Mouse (Mus musculus) CH12.LX (cell line): ENCODE results near the gene Gpd1l. TPM values are rescaled to one million over a fixed set of nuclear protein-coding genes. Genes with fewer than 3 reads are reported as not detected.

ENCODE experiments used
- DNase-seq: peaks from one replicate; pipeline ENCODE4 v3.0.0-alpha.2; 2013; ENCODE audit errors: extremely low read depth
- H3K27ac ChIP-seq: 2 replicates; pipeline ENCODE4 v1.5.1; 2012; ENCODE audit warnings: low read depth, mild to moderate bottlenecking, control low read depth, moderate library complexity; ENCODE audit not compliant: insufficient read depth
- H3K27me3 ChIP-seq: replicated peaks from 2 replicates; pipeline ENCODE3; 2012; ENCODE audit warnings: inconsistent platforms
- H3K36me3 ChIP-seq, 2 experiments: replicated peaks in 1 of 2; 2 replicates each; pipeline versions ENCODE3 to v1.6.1; 2012; ENCODE audit warnings: inconsistent platforms in 1 of 2, low read length in 1 of 2, mild to moderate bottlenecking in 1 of 2, mixed read lengths in 1 of 2, moderate library complexity in 1 of 2; ENCODE audit not compliant: control insufficient read depth in 1 of 2, insufficient read depth in 1 of 2
- H3K4me1 ChIP-seq, 2 experiments: 2 replicates each; pipeline ENCODE4 v1.6.1; 2012; ENCODE audit warnings: inconsistent platforms in 1 of 2, moderate library complexity in 1 of 2; ENCODE audit not compliant: insufficient read depth in 2 of 2, control insufficient read depth in 1 of 2
- H3K4me2 ChIP-seq: 2 replicates; pipeline ENCODE4 v1.6.1; 2012; ENCODE audit warnings: low read depth, mild to moderate bottlenecking, control low read depth; ENCODE audit not compliant: poor library complexity, insufficient read depth, severe bottlenecking
- H3K4me3 ChIP-seq, 3 experiments: fragments of 150-350 bp in 1 of 3; sonication (generic) in 1 of 3; replicated peaks in 1 of 3; 2 replicates each; pipeline versions ENCODE3 to v1.5.1; 2011 to 2012; ENCODE audit warnings: low read depth in 2 of 3, low read length in 2 of 3, mild to moderate bottlenecking in 2 of 3, moderate library complexity in 2 of 3, control low read depth in 1 of 3, improper control_type of control experiment in 1 of 3, inconsistent platforms in 1 of 3, mixed read lengths in 1 of 3; ENCODE audit not compliant: poor library complexity in 1 of 3
- H3K79me2 ChIP-seq: replicated peaks from 2 replicates; pipeline ENCODE4 v1.6.1; 2012; ENCODE audit warnings: mild to moderate bottlenecking, moderate library complexity; ENCODE audit not compliant: control insufficient read depth, poor library complexity, insufficient read depth, severe bottlenecking; ENCODE audit errors: extremely low read depth
- H3K9ac ChIP-seq: 2 replicates; pipeline ENCODE4 v1.6.1; 2012; ENCODE audit warnings: low read depth, mild to moderate bottlenecking, control low read depth, moderate library complexity; ENCODE audit not compliant: insufficient read depth
- H3K9me3 ChIP-seq: replicated peaks from 2 replicates; pipeline ENCODE3; 2012; ENCODE audit warnings: low read length, inconsistent platforms, mixed read lengths
- BHLHE40 ChIP-seq: IDR thresholded peaks from 2 replicates; pipeline ENCODE4 v1.6.1; 2011; ENCODE audit warnings: mild to moderate bottlenecking, low read depth, low read length, improper control_type of control experiment
- CHD2 ChIP-seq: IDR thresholded peaks from 2 replicates; pipeline ENCODE4 v1.6.1; 2011; ENCODE audit warnings: low read length, improper control_type of control experiment
- E2F4 ChIP-seq: IDR thresholded peaks from 2 replicates; pipeline ENCODE4 v1.6.1; 2011; ENCODE audit warnings: low read depth, low read length, improper control_type of control experiment; ENCODE audit not compliant: insufficient replicate concordance
- ELF1 ChIP-seq: IDR thresholded peaks from 2 replicates; pipeline ENCODE4 v1.6.1; 2014; ENCODE audit warnings: low read depth, mild to moderate bottlenecking, inconsistent platforms, low read length, improper control_type of control experiment
- EP300 ChIP-seq: IDR thresholded peaks from 2 replicates; pipeline ENCODE4 v1.6.1; 2011; ENCODE audit warnings: low read length, improper control_type of control experiment
- GABPA ChIP-seq: IDR thresholded peaks from 2 replicates; pipeline ENCODE4 v1.6.1; 2012; ENCODE audit warnings: low read depth, low read length, improper control_type of control experiment, inconsistent platforms; ENCODE audit not compliant: insufficient replicate concordance
- HCFC1 ChIP-seq: IDR thresholded peaks from 2 replicates; pipeline ENCODE4 v1.6.1; 2012; ENCODE audit warnings: low read depth, mild to moderate bottlenecking, inconsistent platforms, low read length, improper control_type of control experiment
- IRF4 ChIP-seq: IDR thresholded peaks from 2 replicates; pipeline ENCODE4 v1.6.1; 2014; ENCODE audit warnings: low read depth, mild to moderate bottlenecking, inconsistent platforms, low read length, improper control_type of control experiment
- JUND ChIP-seq: conservative IDR thresholded peaks from 2 replicates; pipeline ENCODE4 v1.6.1; 2011; ENCODE audit warnings: low read depth, low read length, improper control_type of control experiment
- KAT2A ChIP-seq: IDR thresholded peaks from 2 replicates; pipeline ENCODE4 v1.6.1; 2012; ENCODE audit warnings: low read length, improper control_type of control experiment, inconsistent platforms; ENCODE audit not compliant: insufficient replicate concordance
- MAX ChIP-seq: IDR thresholded peaks from 2 replicates; pipeline ENCODE4 v1.6.1; 2011; ENCODE audit warnings: low read length, improper control_type of control experiment
- MEF2A ChIP-seq: IDR thresholded peaks from 2 replicates; pipeline ENCODE4 v1.6.1; 2014; ENCODE audit warnings: low read depth, mild to moderate bottlenecking, inconsistent platforms, low read length, improper control_type of control experiment, borderline replicate concordance
- MXI1 ChIP-seq: IDR thresholded peaks from 2 replicates; pipeline ENCODE4 v1.6.1; 2011; ENCODE audit warnings: mild to moderate bottlenecking, low read depth, low read length, improper control_type of control experiment
- MYC ChIP-seq: IDR thresholded peaks from 2 replicates; pipeline ENCODE4 v1.6.1; 2011; ENCODE audit warnings: low read depth, mild to moderate bottlenecking, improper control_type of control experiment, low read length
- RCOR1 ChIP-seq: conservative IDR thresholded peaks from 2 replicates; pipeline ENCODE4 v1.6.1; 2012; ENCODE audit warnings: low read depth, mild to moderate bottlenecking, inconsistent platforms, low read length, improper control_type of control experiment
- SIN3A ChIP-seq: IDR thresholded peaks from 2 replicates; pipeline ENCODE4 v1.6.1; 2012; ENCODE audit warnings: low read length, improper control_type of control experiment, inconsistent platforms
- TBP ChIP-seq: conservative IDR thresholded peaks from 2 replicates; pipeline ENCODE4 v1.6.1; 2011; ENCODE audit warnings: low read depth, low read length, improper control_type of control experiment
- UBTF ChIP-seq: IDR thresholded peaks from 2 replicates; pipeline ENCODE4 v1.6.1; 2012; ENCODE audit warnings: low read depth, mild to moderate bottlenecking, inconsistent platforms, low read length, improper control_type of control experiment, moderate library complexity
- USF1 ChIP-seq: IDR thresholded peaks from 2 replicates; pipeline ENCODE4 v1.6.1; 2014; ENCODE audit warnings: low read depth, mild to moderate bottlenecking, inconsistent platforms, low read length, improper control_type of control experiment
- dilution Hi-C: fragments of 300-500 bp; cut with MboI; formaldehyde crosslinking; loops from 2 replicates; pipeline ENCODE4 v1.14.3; 2020; ENCODE audit warnings: low sequenced_read_pairs; ENCODE audit not compliant: extremely low pct_unique_long_range_greater_than_20kb, extremely low pct_ligation_motif_present
- in situ Hi-C: fragments of 300-500 bp; cut with MboI; formaldehyde crosslinking; loops from 3 replicates; pipeline ENCODE4 v1.14.3; 2019; ENCODE audit warnings: low sequenced_read_pairs, low pct_ligation_motif_present, low pct_unique_long_range_greater_than_20kb, mixed read lengths
- polyA plus RNA-seq: library from polyadenylated mRNA; unstranded; fragments of >175 nt; gene quantifications from 2 replicates; pipeline ENCODE4 v1.2.1, GENCODE M21; 2012; ENCODE audit warnings: low read depth; ENCODE audit not compliant: insufficient read length
- total RNA-seq, 2 experiments: library from RNA; depleted of rRNA; stranded (reverse); fragments of 300-350 nt in 1 of 2; fragments of >200 nt in 1 of 2; gene quantifications; 2 replicates each; pipeline ENCODE4 v1.2.3; 2012 to 2014

Gene Gpd1l
- total and polyA plus RNA-seq, 3 experiments: 4.6 to 7.4 (median 5.8) TPM

DNA sequence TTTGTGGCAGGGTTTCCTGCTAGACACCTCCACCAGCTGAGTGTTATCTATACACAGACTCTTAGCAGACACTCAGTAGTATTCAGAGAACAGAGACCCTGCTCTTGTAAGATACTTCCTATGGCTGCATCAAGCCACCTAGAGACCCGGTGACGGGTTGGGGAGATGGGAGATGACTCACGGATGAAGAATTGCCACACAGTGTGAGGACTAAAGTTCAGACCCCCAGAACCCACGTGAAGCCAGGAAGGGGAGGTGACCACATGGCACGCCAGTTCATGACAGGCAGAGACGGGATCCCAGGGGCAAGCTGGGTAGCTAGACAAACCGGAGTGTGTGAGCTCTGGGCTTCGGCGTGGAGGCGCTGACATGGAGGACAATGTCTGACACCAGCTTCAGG lies 8.7 kb downstream of the Gpd1l start:
- no peak overlapping the region for H3K4me3 ChIP-seq
- no peak overlapping the region for H3K27ac ChIP-seq
- no peaks in the 10 kb centered on the region for H3K9me3 ChIP-seq
- dilution Hi-C loops: no loop called here
- peaks cover 0 to 5% of the 10 kb centered on the region in 2 experiments; a peak in 1 of 4 replicates for H3K4me1 ChIP-seq
- H3K36me3 ChIP-seq: no peaks in the 10 kb centered on the region
- no peaks in the 10 kb centered on the region for H3K27me3 ChIP-seq
- TF ChIP-seq GABPA: no peak
- TF ChIP-seq MXI1: no peak
- TF ChIP-seq KAT2A: no peak
- no peak for TF ChIP-seq IRF4
- no peak for TF ChIP-seq BHLHE40
- TF ChIP-seq HCFC1: no peak
- no peak for TF ChIP-seq E2F4
- TF ChIP-seq MEF2A: no peak
- TF ChIP-seq TBP: no peak
- TF ChIP-seq RCOR1: no peak
- no peak for TF ChIP-seq USF1
- no peak overlapping the region for H3K4me2 ChIP-seq
- in situ Hi-C loops: loop anchor here (10.0 kb wide), 2 partner anchors 130 to 280 kb away; partner anchors contain the start of gene Cnot10
- DNase-seq: no peak
- H3K9ac ChIP-seq: no peak overlapping the region
- H3K79me2 ChIP-seq: no peaks in the 10 kb centered on the region

GRCm38 (mm10) chr9:114924511-114924910 lies 9.3 kb downstream of the Gpd1l start:
- in situ Hi-C loops (loop anchor here (10.0 kb wide), 2 partner anchors 130 to 280 kb away; partner anchors contain the start of gene Cnot10), dilution Hi-C loops (no loop called here)
- Histone ChIP-seq H3K4me2 (no peak overlapping the region), H3K36me3 (no peaks in the 10 kb centered on the region), H3K4me1 (peaks cover 0 to 5% of the 10 kb centered on the region in 2 experiments; a peak in 1 of 4 replicates), H3K9ac (no peak overlapping the region), H3K4me3 (no peak overlapping the region), H3K9me3 (no peaks in the 10 kb centered on the region), H3K79me2 (no peaks in the 10 kb centered on the region), H3K27me3 (no peaks in the 10 kb centered on the region), H3K27ac (no peak overlapping the region)
- TF ChIP-seq ELF1 (no peak), JUND (no peak), MAX (no peak), SIN3A (no peak), MEF2A (no peak), UBTF (no peak), MYC (no peak), CHD2 (no peak), EP300 (no peak)
- no peak for DNase-seq
